Mouse (Mus musculus) neural tube, embryonic 14.5 days (tissue): ENCODE data around the gene Slc41a1. TPM values are rescaled to one million over a fixed set of nuclear protein-coding genes. Genes with fewer than 3 reads are reported as not detected.
"Not testable (repeated sequence)": the region's sequence is repeated elsewhere in the genome, so short reads cannot be mapped to it uniquely, and the experiment has no call there.

ENCODE experiments used
- ATAC-seq: fragments of 200-750 bp; cut with Nextera tagmentation; 2 replicates; pipeline ENCODE4 v1.8.0; 2017; ENCODE audit warnings: low read depth, mild to moderate bottlenecking, moderate TSS enrichment, moderate library complexity
- H3K27ac ChIP-seq: fragments of 300-500 bp; sonication (generic); 2 replicates; pipeline ENCODE4 v1.5.1; 2014; ENCODE audit warnings: low read depth, mild to moderate bottlenecking, control low read depth, low read length, moderate library complexity, mixed read lengths
- H3K27me3 ChIP-seq: fragments of 300-500 bp; sonication (generic); 2 replicates; pipeline ENCODE4 v1.6.1; 2014; ENCODE audit warnings: low read length; ENCODE audit not compliant: control insufficient read depth, insufficient read depth
- H3K36me3 ChIP-seq: fragments of 300-500 bp; sonication (generic); 2 replicates; pipeline ENCODE4 v1.6.1; 2014; ENCODE audit warnings: low read length, mixed read lengths; ENCODE audit not compliant: control insufficient read depth, insufficient read depth
- H3K4me1 ChIP-seq: fragments of 300-500 bp; sonication (generic); 2 replicates; pipeline ENCODE4 v1.6.1; 2014; ENCODE audit warnings: low read length; ENCODE audit not compliant: control insufficient read depth, insufficient read depth
- H3K4me2 ChIP-seq: fragments of 300-500 bp; sonication (generic); 2 replicates; pipeline ENCODE4 v1.6.1; 2014; ENCODE audit warnings: mild to moderate bottlenecking, low read depth, low read length, control low read depth
- H3K4me3 ChIP-seq: fragments of 300-500 bp; sonication (generic); 2 replicates; pipeline ENCODE4 v1.5.1; 2014; ENCODE audit warnings: low read depth, low read length, control low read depth, mixed read lengths
- H3K9ac ChIP-seq: fragments of 300-500 bp; sonication (generic); replicated peaks from 2 replicates; pipeline ENCODE4 v1.6.1; 2014; ENCODE audit warnings: low read depth, mild to moderate bottlenecking, control low read depth, low read length, mixed read lengths
- H3K9me3 ChIP-seq: fragments of 300-500 bp; sonication (generic); 2 replicates; pipeline ENCODE4 v1.6.1; 2016; ENCODE audit warnings: low read length; ENCODE audit not compliant: control insufficient read depth
- WGBS: fragments of 180-500 bp; shearing (Covaris S2); extraction: QIAGEN DNeasy Blood & Tissue Kit; methylation state at CpG from one replicate; pipeline ENCODE4 v1.1.7; 2014; 5-methylcytosine and 5-hydroxymethylcytosine counted together
- polyA plus RNA-seq: library from polyadenylated mRNA; unstranded; fragments of >200 nt; fragmentation: Nextera tagmentation; extraction: Ambion mirVana; gene quantifications from 2 replicates; pipeline ENCODE4 v1.2.1, GENCODE M21; 2014

Gene Slc41a1
- polyA plus RNA-seq, 1 experiment from 2014 or later = 7.8 TPM

DNA sequence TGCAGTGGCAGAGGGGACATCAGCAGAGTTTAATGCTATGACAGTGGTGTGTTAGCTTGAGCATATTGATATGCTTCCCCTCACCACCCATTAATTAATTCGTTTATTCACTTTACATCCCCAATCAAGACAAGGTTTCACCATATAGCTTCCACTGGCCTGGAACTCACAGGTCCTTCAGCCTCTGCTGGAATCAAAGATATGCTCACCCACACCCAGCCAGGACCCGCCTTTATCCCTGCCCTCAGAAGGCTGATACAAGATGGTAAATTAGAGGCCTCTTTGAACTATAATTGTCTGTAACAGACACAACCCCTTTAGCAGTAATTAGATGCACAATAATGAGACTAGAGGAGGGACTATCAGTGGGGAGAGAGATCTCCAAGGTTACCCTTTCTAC is 17.6 kb upstream of the Slc41a1 start:
- no peak overlapping the region for H3K4me2 ChIP-seq
- H3K27ac ChIP-seq = no peak overlapping the region
- no peak for ATAC-seq
- WGBS = 70% methylated on average over 2 of the region's 2 CpGs
- H3K4me1 ChIP-seq = no peaks in the 10 kb centered on the region
- H3K9me3 ChIP-seq = no peaks in the 10 kb centered on the region
- no peak overlapping the region for H3K9ac ChIP-seq
- no peaks in the 10 kb centered on the region for H3K36me3 ChIP-seq
- no peak overlapping the region for H3K4me3 ChIP-seq
- no peaks in the 10 kb centered on the region for H3K27me3 ChIP-seq

DNA sequence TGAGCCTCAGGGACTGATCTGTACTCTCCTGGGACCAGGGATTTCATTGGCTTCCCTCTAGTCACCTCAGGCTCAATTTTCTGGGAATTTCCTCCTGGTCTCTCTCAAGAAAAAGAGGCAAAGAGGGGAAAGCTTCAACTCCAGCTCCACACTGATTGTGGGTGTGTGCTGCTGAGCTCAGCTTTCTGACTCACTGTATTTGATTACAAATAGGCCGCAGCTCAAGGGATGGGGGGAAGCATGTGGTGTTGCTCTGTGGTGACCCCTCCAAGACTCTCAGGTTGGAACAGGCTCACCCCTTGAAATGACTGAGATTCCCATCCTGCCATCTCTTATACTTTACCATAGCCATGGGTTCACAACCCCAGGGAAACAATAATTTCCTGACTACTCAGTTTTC is 15.9 kb upstream of the Slc41a1 start:
- Histone ChIP-seq H3K4me3 (no peak overlapping the region), H3K27ac (no peak overlapping the region), H3K4me1 (no peaks in the 10 kb centered on the region), H3K36me3 (no peaks in the 10 kb centered on the region), H3K27me3 (no peaks in the 10 kb centered on the region), H3K9me3 (no peaks in the 10 kb centered on the region), H3K9ac (no peak overlapping the region), H3K4me2 (no peak overlapping the region)
- WGBS = 100% methylated on average over 1 of the region's 1 CpGs
- no peak for ATAC-seq

DNA sequence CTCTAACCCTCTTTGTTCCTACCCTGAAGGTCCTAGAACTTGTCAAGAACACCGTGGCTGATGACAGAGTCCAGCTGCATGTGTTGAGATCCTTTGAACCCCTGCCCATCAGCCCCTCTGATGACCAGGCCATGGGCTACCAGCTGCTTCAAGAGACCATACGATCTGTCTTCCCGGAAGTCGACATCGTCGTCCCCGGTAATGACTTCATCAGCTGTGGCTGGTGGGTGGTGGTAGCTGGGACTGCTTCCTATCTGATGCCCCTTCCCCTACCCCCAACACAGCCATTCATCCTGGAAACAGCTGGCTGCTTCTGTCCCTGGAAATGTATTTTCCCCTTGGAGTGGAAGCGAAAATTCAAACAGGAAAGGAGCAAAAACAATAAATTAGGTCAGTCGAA is 15.3 kb upstream of the Slc41a1 start:
- ATAC-seq = no peak
- Histone ChIP-seq H3K4me1 (no peaks in the 10 kb centered on the region), H3K4me2 (no peak overlapping the region), H3K9me3 (no peaks in the 10 kb centered on the region), H3K27me3 (no peaks in the 10 kb centered on the region), H3K4me3 (no peak overlapping the region), H3K36me3 (no peaks in the 10 kb centered on the region), H3K27ac (no peak overlapping the region), H3K9ac (no peak overlapping the region)
- 71% methylated on average over 9 of the region's 9 CpGs for WGBS

DNA sequence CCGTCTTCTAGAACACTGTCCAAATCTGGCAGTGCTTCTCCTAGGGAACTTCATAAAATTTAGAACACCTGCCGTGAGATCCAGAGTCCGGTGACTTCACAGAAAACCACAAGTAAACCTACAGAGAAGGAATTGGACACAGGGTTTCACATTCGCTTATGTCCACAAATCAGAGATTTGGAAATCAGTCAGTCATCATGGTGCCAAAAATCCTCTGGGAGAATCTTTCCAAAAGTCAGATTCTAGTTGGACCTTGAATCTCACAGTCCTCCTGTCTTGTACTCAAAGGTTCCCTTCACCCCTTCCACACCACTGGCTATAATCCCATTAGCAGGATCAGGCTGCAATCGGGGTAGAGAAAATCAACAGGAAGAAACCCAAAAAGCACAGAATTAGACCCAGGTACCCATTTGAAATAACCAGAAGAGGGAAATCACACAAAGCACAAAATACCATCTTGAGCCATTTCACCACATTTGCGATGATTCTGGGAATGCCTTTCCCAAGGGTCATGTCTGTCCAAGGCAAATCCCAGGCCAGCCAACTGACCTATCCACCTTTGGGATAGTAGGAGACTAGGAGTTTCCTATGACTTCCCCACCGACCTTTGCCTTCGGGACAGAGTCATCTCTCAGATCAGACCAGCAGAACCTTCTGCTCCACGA is 14.5 kb upstream of the Slc41a1 start:
- H3K4me3 ChIP-seq = no peak overlapping the region
- no peaks in the 10 kb centered on the region for H3K36me3 ChIP-seq
- no peak overlapping the region for H3K9ac ChIP-seq
- no peaks in the 10 kb centered on the region for H3K9me3 ChIP-seq
- no peak overlapping the region for H3K4me2 ChIP-seq
- no peak overlapping the region for H3K27ac ChIP-seq
- no peak for ATAC-seq
- no peaks in the 10 kb centered on the region for H3K27me3 ChIP-seq
- no peaks in the 10 kb centered on the region for H3K4me1 ChIP-seq
- 91% methylated on average over 9 of the region's 9 CpGs for WGBS

DNA sequence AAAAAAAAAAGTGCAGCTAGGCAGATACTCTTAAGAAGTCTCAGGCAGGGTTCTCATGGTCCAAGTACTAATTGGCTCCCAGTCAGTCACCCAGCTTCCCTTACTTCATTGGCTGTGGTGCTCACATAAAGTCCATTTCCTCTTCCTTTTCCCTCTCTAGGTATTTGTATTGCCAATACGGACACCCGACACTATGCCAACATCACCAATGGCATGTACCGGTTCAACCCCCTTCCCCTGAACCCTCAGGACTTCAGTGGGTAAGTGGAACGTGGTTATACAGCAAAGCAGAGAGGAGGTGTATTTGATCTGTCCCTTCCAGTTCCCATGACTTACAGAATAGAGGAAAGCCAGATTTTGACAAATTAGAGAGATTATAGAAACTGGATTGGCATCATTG is 13.6 kb upstream of the Slc41a1 start:
- Histone ChIP-seq H3K9me3 (no peaks in the 10 kb centered on the region), H3K36me3 (no peaks in the 10 kb centered on the region), H3K4me2 (no peak overlapping the region), H3K27ac (no peak overlapping the region), H3K4me1 (no peaks in the 10 kb centered on the region), H3K27me3 (no peaks in the 10 kb centered on the region), H3K9ac (no peak overlapping the region), H3K4me3 (no peak overlapping the region)
- WGBS = 93% methylated on average over 4 of the region's 4 CpGs
- ATAC-seq = no peak

DNA sequence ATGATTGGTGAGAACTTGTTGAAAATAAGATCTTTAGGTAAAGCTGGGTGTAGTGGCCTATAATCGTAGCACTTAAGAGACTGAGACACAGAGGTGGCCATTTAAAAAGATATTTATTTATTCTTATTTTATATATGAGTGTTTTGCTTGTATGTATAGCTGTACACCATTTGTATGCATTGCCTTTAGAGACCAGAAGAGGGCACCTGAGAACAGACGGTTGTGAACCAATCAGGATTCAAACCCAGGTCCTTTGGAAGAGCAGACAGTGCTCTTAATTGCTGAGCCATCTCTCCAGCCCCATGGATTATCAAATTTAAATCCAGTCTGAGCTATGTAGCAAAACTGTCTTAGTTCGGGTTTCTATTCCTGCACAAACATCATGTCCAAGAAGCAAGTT is 13.1 kb upstream of the Slc41a1 start:
- Histone ChIP-seq H3K27me3 (no peaks in the 10 kb centered on the region), H3K27ac (no peak overlapping the region), H3K4me3 (no peak overlapping the region), H3K9me3 (no peaks in the 10 kb centered on the region), H3K4me2 (no peak overlapping the region), H3K4me1 (no peaks in the 10 kb centered on the region), H3K36me3 (no peaks in the 10 kb centered on the region), H3K9ac (no peak overlapping the region)
- WGBS = 92% methylated on average over 3 of the region's 3 CpGs
- ATAC-seq = no peak

DNA sequence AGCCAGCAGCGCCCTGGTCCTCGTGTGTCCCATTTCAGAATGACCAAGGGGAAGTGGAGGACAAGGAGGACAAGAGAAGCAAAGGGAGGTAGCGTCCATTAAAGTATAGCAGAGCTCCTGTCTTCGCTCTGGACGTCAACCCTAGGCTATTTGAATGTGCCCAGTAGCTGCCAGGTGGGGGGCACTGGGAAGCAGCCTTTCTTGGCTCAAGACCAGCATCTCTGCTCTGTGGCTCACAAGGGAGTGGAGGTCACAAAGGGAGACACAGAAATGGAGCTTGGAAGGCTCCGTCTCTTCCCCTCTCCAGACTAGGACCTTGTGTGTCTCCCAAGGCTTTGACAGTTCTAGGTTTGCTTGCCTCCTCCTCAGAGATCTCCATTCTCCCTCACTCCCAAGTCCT is 10.4 kb upstream of the Slc41a1 start:
- Histone ChIP-seq H3K36me3 (no peaks in the 10 kb centered on the region), H3K4me1 (no peaks in the 10 kb centered on the region), H3K27me3 (no peaks in the 10 kb centered on the region), H3K9ac (no peak overlapping the region), H3K9me3 (no peaks in the 10 kb centered on the region), H3K4me2 (no peak overlapping the region), H3K4me3 (no peak overlapping the region), H3K27ac (no peak overlapping the region)
- 90% methylated on average over 6 of the region's 6 CpGs for WGBS
- ATAC-seq = no peak

DNA sequence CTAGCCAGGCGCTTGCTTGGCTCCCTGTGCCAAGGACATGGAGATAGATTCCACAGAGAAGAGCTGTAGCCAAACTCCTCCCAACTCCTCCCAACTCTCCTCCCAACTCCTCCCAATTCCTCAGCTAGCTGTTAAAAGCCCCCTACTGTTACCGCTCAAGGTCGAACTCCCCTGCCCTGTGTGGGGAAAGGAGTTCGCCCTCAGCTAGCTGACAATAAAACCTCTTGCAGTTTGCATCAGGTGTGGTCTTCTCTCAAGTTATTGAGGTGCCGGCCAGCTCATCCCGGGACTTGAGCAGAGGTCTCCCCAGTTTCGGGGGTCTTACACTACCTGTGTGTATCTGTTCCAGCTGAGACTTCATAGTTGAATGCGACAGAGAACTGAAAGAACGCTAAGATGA is 6.9 kb upstream of the Slc41a1 start:
- H3K27ac ChIP-seq, H3K4me1 ChIP-seq, H3K4me3 ChIP-seq, ATAC-seq, H3K36me3 ChIP-seq, H3K27me3 ChIP-seq, H3K9me3 ChIP-seq, H3K4me2 ChIP-seq, H3K9ac ChIP-seq: not testable (repeated sequence)
- WGBS = 72% methylated on average over 8 of the region's 9 CpGs

DNA sequence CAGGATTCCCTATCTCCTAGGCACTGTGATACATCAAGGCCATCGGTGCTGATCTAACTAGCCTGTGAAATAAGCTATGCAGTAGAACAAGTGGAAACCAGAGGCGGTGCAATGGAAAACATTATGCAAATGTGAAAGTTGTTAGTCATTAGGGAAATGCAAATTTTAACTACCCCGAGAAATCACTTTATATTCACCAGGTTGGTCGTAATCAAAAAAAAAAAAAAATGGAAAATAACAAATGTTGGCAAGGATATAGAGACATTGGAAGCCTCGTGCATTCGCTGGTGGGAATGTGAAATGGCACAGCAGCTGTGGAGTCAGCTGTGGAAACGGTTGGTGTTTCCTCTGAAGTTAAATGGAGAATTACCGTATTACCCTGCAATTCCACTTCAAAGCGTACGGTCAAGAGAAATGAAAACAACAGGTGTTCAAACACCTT is 6.4 kb upstream of the Slc41a1 start:
- no peak overlapping the region for H3K27ac ChIP-seq
- H3K27me3 ChIP-seq = no peaks in the 10 kb centered on the region
- no peak overlapping the region for H3K4me2 ChIP-seq
- H3K9me3 ChIP-seq = no peaks in the 10 kb centered on the region
- no peak for ATAC-seq
- no peak overlapping the region for H3K9ac ChIP-seq
- H3K36me3 ChIP-seq = no peaks in the 10 kb centered on the region
- 64% methylated on average over 10 of the region's 10 CpGs for WGBS
- no peak overlapping the region for H3K4me3 ChIP-seq
- H3K4me1 ChIP-seq = no peaks in the 10 kb centered on the region
